Mouse (Mus musculus) MEL-GATA-1-ER (cell line): ENCODE data around the gene Adamtsl1.

Experiments
- DNase-seq: peaks from one replicate; pipeline ENCODE4 v3.0.0-alpha.2; 2012; ENCODE audit warnings: low read depth; ENCODE audit errors: extremely low read depth

Adamtsl1 gene

DNA sequence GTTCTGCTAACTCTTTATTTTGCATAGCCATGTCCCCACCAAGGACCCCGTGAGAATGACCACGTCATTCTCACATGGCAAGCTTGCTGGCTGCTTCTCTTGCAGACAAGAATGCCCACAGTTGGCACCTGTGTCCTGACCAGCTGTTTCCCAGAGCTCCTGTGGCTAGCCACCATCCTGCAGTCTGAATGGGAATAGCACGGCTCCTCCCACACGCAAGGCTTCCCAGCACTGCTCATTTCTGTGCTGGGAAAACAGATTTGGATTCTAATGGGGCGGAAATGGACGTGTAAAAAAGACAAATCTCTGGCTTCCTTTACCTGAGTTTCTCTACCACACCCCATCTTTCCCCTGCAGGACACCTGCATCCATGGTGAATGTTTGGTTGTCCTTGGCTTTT is 531.9 kb downstream of the Adamtsl1 start:
- no peak for DNase-seq

DNA sequence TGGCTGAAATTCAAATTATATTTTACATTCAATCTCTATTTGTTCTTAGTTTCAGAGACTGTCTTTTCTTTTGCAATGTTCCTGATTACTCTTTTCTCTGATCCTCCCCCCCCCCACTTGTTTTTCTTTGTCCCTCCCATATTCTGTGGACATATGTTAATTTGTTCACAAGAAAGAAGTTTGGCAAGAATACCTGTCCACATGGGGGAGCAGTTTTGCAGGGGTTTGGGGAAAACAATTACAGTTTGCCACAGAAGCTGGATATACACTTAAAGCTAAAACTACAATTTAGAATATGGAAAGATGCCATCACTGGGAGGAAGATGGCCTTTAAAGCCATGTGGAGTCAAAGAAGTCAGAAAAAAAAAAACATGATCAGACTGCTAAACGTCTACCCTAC is 532.9 kb downstream of the Adamtsl1 start:
- no peak for DNase-seq

DNA sequence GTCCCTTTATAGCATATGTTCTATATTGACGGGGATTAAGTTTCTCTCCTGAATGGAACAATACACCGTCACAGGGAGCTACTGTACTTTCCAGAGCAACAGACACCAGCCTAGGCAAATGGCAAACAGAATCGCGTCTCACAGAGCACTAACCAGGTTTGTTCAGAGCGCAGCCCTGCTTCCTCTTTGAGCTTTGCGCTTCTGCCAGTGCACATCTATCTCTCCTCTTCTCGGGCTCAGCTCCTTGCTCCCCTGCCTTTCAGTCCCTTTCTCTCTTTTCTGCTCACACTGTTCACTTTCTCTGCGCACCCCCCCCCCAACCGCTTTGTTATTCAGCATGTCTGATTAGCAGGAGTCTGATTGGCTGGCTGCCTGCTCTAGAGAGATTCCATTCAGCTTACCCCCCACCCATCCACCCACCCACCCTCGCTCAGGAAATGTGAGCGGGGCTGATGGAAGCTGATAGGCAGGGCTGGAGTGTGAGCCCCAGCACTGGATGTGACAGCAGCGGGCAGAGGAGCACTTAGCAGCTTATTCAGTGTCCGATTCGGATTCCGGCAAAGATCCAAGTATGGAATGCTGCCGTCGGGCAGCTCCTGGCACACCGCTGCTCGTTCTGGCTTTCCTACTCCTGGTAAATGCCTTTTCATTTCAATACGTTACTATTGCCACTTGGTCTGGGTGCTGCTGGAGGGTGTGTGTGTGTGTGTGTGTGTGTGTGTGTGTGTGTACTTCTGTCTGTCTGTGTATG is 539.7 kb downstream of the Adamtsl1 start:
- DNase-seq = peak; percentile 84

DNA sequence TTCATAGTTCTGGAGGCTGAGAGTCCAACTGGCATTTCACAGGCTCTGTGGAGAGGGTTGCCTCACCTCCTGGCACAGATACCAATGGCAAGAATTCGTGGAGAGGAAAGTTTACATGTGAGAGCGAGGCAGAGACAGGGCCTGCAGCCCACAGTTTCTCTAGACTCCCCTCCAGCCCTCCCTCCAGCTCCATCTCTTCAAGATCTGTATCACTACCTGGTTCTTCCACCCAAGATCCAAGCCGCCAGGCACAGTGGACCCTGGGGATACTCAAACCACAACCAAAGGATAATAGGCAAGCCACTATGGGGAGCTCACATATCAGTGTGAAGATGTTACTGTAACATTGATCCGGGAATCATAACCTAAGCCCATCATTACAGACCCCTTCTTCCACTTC is 546.6 kb downstream of the Adamtsl1 start:
- no peak for DNase-seq

DNA sequence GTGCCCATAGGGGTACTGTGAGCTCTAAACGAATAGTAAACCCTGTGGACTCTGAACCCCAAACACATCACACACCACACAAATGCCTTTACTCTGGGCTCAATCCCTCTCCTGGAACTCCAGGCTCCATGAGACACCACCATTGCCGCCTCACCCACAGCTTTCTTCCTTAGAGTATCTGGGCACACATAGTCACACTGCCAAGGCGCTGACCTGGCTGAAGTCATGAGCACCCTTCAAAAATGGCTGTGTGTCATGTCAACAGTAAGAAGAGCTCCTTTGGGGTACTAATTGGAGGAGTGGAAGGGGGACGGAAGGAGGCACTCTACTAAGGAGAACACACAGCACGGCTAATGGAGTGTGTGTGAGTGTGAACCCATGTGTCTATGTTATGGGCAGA is 554.4 kb downstream of the Adamtsl1 start:
- DNase-seq = no peak

DNA sequence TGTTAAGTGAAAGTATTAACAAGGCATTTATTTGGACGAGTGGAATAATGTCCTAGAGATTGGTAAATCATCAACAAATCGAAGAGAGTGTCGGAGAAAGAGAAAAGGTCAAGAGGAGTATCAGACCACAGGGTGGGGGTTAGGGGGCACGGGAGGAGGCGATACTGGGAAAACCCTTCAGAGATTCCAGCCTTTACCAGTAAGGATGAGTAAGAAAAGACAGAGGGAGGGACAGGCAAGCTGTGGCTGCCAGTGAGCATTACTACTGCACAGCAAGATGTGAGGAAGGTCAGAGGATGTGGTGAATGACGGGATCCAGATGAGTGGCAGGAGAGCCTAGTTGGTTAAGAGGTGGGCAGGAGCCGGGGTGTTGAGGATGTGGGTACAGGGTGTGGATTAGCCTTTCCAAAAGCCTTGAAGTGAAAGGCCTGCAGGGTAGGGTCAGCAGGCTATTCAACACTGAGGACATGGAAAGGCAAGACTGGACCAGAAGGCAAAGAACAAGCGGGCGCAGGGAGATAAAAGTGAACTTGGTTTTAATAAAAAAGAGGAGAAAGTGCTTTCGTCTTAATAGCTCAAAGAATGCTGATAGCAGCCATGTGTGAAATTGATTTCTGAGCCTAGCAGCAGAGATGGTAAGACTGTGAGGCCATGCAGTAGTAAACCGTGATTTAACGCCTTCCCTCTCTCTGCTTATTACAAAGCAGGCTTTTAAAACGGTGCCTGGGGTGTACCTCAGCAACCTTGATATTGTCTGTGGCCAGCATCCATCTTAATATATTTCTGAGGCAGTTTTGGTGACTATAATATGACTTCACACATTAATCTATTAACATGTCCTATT is 555.1 kb downstream of the Adamtsl1 start:
- no peak for DNase-seq

DNA sequence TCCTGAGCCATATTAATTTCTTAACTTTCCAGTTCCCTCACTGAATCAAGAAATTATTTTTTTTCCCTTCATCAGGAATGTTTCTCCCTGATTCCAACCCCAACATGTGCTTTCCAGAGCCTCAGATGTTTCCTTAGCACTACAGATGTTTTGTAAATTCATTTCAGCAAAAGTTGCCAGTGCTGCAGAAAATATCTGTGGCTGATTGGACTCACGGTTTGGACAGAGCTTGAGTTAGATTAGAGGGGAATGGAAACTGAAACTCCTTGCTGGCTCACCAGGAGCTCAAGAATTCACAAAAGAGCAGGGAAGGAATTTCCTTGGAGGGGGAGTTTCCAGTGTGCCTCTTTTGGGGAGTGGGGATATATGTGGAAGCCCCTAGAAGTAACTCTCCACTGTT is 560.9 kb downstream of the Adamtsl1 start:
- no peak for DNase-seq

DNA sequence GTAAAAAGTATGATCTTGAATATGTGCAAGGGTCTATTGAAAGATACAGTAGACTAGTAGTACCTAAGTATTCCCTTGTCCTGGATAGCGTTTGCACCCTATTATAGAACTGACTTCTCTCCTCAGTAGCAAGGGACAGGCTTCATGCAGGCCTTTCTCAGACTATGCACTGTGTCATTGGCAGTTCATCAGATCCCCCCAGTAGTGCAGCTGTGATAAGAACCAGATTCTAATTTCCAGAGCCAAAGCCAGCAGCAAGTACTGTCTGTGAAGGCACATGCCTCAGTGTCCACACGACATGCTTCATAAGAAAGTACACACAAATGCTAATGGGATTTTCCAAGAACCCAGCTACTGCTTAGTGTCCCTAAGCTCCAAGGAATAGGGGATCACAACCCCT is 563.4 kb downstream of the Adamtsl1 start:
- no peak for DNase-seq

DNA sequence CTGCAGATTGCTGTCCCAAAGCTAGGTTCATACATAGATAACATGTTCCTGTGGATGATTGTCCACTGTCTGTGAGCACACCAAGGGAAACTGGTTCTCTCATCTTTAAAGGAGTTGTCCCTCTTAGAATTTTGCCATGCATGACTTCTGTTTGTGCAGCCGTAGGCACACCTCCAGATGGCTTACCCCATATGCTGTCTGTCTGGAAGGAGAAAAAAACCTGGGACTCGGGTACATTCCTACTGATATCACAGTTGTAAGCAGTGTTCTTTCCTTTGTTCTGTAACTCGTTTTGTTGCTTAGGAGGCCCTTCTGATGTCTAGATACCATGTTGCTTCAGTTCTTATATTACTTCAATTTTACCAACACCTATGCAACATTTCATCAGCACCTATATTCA is 563.9 kb downstream of the Adamtsl1 start:
- no peak for DNase-seq

DNA sequence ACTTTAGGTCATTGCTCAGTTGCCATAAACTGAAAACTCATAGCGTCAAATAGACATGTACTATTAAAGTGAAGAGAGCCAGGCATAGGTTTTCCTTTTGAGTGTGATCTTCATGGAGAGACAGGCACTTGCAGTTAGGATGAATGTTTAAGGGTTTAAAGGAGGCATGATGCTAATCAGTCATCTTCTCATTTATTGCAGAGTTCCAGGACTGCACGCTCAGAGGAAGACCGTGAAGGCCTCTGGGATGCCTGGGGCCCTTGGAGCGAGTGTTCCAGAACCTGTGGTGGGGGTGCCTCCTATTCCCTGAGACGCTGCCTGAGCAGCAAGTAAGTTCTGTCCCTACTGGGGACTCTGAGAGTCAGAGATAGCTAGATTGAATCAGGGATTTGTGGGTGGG is 573.5 kb downstream of the Adamtsl1 start:
- no peak for DNase-seq

DNA sequence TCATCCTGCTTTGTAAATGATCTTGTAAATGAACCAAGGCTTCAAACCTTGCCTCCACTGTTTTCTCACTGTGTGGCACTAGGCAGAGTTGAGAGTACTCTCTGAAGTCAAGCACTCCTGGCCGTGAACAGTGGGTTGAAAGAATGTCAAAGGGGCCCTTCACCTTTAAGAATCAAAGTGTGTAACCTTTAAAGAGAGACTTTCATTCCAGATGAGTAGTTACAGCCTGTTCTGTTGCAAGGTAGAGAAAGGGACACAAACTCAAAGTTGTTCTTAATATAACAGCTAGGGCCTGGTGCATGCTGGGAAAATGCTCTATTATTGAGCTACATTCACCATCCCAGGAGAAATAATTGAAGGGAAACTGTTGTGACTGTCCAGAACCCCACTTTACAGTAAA is 589.2 kb downstream of the Adamtsl1 start:
- no peak for DNase-seq

DNA sequence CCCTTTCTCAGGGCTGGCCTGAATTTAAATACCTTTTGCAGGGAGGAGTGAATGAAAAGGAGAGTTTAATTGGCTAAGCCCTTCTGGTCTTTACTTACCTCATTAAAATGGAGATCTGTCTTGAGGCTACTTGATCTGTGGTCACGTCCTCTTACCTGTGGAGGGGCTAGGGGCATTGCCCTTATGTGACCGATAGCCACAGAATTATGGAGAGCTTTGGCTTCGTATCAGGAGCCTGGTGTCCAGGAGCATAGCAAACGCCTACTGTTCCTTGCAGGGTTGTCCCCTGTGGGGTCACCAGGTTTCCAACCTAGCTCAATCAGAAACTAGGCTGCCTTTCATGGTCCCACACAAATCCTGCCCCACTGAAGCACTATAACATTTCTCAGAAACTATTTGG is 594.4 kb downstream of the Adamtsl1 start:
- no peak for DNase-seq

DNA sequence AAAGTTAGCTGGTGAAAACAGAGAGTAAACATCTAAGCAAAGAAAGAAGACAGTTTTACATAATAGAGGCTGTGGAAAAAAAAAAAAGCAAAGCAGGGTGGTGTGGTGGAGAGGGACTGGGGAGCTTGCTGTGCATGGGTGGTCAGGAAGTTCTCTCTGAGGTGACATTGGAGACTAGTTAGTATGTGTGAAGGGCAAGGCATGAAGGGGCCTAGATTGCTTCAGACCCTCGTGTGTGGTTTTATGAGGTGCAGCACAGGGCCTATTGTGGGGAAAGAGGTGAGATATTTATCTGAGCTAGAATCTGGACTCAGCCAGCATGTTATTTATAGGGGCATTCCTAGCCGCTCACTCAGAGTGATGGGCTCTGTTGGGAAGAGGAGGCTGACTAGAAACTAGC is 605.1 kb downstream of the Adamtsl1 start:
- no peak for DNase-seq

DNA sequence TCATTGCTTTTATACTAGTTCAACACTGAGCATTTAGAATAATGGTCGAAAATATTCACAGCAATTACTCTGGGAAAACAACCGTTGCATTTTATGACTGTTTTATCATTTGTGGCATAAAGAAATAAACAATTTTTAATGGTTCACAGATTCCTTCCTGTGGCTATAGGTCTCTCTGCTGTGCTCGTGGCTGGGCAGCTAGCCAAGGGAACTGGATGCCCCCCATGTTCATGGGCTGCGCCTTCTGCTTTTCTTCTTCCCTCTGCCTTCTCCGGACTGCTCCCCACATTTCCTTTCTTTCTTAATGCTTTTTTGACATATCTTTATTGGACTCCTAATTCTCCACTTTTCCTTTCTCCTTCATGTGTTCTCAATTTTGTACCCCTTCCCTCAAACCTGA is 608.5 kb downstream of the Adamtsl1 start:
- DNase-seq = no peak

DNA sequence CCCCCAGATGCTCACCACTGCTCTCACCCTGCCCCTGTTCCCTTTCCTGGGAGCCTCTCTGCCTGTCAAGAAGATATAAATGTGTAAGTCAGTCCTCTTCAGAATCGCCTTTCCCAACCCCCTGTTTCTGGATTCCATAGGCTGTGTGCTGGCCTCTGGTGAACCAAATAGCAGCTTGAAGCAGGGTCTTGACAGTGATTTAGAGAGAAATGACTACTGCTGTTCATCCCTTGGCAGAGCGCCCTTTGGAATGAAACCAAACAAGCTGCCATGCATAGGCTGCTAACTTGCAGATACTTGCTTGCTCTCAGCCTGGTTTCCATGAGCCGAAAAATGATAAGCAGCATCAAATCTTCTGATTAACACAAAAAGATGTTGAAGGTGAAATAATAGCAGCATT is 610.4 kb downstream of the Adamtsl1 start:
- DNase-seq = no peak

DNA sequence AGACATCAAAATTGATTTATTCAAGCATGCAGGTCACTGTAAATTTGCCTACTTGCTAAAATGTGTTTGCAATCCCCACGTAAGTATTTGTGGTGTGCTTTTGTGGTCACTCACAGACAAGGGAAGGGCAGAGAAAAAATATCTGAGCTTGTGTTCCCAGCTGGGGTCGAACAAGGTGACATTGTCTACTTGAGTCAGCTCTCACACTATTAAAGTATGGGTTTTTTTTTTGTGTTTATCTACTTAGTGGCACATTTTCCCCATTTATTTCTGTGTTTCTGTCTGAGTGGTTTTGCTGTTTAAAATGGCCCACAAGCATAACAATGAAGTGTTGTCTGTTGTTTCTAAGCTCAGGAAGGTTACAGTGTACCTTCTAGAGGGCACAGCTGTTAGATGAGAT is 612.7 kb downstream of the Adamtsl1 start:
- no peak for DNase-seq

DNA sequence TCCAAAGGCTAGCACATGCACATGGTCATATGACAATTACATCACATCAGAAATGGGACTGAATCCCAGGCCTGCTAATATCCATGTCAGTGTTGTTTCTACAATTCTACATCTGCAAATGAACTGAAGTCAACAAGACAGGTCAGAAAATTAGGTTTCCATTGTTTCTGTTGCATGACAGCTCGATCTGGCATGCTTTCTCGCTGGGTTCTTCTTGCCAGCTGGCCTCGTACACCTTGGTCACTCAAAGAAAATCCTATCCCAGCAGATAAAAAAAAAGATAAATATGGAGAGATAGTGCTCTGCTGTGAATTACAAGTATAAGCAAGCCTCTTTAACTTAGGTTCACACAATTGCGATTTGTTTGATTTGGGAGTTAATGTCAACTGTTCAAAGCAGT is 644.6 kb downstream of the Adamtsl1 start:
- no peak for DNase-seq

DNA sequence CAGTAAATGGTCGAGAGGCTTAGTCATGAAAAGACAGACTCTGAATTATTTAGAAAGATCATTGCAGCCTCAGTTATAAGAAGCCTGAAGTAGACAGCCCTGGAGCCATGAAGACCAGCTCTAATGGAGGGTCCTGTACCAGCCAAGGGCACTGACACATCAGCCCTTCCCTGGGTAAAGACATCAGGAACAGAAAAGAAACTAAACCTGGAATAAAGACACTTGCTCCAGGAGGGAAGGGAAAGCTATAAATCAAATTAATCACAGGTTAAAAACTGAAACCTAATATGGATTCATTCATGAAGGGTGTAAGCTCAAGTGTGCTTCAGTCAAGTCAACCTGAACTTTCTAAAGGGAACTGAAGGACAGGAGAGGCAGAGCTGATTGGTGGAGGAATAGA is 645.4 kb downstream of the Adamtsl1 start:
- no peak for DNase-seq

DNA sequence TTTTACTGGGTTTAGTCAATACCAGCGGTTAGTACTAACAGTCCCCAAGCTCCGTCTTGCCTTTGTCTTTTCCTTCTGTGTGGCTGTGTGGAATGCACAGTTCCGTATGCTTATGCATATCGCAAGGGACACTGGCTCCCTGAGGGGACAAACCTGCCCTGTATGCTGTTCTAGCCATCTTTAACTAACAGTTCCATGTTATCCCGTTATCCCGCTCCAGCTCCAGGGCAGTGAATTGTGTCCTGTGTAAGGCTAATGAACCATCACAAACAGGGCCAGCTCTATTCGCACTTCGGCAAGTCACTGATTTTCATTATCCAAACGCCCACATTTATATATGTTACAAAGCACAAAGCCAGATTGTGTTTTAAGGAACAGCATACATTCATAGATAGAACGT is 656.8 kb downstream of the Adamtsl1 start:
- no peak for DNase-seq

DNA sequence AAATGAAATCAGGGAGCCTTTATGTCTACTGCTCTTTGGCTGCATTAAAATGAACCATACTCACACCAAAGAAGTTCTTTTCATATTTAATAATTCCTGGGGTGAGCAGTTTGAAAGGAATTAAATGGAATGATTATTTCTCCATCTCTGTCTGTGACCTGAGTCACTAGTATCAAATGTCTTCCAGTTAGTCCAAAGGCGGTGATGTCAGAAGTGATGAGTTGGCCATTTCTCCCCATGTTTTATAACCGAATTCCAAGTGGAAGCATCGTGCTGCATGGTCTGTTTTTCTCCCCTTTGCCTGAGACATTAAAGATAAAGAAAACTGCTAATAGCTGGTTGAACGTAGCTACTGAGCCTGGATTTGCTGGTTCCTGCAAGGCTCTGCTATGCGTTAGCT is 657.5 kb downstream of the Adamtsl1 start:
- DNase-seq = no peak

DNA sequence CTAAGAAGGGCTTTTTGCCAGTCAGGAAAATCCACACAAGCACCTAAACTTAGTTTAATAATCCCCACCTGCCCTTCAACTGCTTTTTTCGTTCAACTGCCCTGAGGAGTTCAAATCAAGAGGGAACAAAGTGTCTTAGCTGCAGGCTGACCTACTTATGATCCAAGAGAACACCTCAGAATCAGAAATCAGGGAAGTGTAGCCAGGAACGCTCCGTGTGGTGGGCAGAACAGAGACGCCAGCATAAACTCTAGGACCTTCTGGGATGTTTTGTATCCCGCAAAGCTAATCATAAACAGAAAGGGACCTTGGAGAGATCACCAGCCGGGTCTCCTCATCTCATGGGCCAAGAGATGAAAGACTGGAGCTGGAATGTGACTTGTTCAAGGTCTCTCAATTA is 663.5 kb downstream of the Adamtsl1 start:
- DNase-seq = no peak

DNA sequence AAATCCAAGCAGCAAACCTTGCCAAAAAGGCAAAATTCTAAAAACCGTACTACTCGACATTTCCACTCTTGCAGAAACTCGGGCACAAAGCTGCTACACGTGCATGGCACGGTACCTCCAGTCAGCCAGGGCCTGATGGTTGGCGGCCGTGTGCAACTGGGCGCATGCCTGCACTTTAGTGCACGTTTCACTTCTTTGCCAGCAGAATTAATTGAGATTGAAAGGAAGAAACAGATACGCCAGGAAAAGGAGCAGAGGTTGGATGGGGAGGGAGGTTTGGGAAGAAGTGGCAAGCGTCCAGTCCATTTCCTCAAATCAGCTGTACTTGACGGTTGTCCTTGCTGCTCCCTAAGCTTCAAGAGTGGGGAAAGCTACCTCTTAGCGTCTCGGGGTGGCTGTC is 664.1 kb downstream of the Adamtsl1 start:
- DNase-seq = no peak

DNA sequence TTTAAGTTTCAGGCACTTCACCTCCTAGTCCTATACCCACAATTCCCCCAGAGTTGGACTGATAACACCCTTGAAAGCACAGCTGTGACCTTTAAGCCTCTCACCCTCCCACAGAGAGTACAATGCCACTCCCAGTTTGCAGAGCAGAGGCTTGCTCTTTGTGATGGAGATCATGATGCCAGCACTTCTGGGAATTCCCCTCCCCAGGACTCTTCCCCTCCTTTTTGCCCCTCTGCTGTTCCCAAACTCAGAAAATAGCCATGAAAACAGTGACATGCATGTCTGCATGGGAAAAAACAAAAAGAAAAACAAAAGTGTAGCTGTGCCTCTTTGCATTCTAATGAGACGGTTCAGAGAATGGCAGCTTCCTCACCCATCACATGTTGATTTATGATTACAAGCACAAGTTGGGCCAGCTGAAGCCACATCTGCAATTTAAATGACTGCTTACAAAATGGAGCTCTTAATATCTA is 669.8 kb downstream of the Adamtsl1 start:
- DNase-seq = no peak
